Mouse (Mus musculus) brown adipose tissue, adult 24 weeks (tissue): ENCODE measurements around the gene Otx1. TPM values are rescaled to one million over a fixed set of nuclear protein-coding genes. Genes with fewer than 3 reads are reported as not detected.

ENCODE experiments used
- H3K27ac ChIP-seq: fragments of 200-500 bp; replicated peaks from 2 replicates; pipeline ENCODE4 v1.5.1; 2012; ENCODE audit warnings: low read depth, mild to moderate bottlenecking, low read length
- H3K4me1 ChIP-seq: fragments of 200-500 bp; 2 replicates; pipeline ENCODE4 v1.6.1; 2012; ENCODE audit warnings: low read length, mixed read lengths; ENCODE audit not compliant: control insufficient read depth, insufficient read depth, insufficient read length
- H3K4me3 ChIP-seq: fragments of 200-500 bp; 2 replicates; pipeline ENCODE4 v1.5.1; 2012; ENCODE audit warnings: low read depth, mild to moderate bottlenecking, low read length, moderate library complexity; ENCODE audit not compliant: insufficient read depth
- polyA plus RNA-seq: library from polyadenylated mRNA; stranded (reverse); fragments of >200 nt; gene quantifications from 2 replicates; pipeline ENCODE4 v1.2.4, GENCODE M21; 2012; ENCODE audit not compliant: missing spikeins, insufficient read depth, insufficient read length

Gene Otx1
- polyA plus RNA-seq, 1 experiment: not detected

DNA sequence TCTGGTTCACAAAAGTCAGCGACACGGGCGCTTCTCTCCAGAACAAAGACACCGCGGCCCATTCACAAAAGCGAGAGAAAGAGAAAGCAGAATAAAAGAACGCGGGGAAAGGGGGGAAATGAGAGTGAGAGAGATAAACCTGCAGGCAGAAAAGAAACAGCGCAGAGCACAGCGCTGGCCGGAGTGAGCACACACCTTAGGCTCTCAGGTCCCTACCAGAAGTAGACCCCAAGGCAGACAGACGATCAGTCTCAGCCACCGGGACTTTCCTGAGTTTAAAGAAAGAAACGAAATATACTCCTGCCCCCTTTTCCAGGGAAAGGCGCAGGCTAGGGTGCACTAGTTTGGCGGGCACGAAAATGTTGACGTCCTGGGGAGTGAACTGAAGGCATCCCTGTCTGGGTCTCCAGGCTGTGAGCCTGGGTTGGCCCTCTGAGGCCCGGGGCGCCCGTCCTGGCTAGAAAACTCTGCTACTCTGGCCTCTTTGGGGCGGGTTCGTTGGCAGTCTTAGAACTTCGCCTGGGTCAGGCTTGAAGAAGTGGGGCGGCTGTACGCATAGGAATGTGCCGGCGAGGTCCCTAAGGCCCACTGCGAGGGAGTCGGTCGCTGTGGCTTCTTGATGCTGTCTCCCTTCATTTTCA, 764 bp upstream of the Otx1 start:
- Histone ChIP-seq H3K27ac (no peak overlapping the region), H3K4me1 (no peaks in the 10 kb centered on the region), H3K4me3 (peak overlapping the region; percentile 29; the same call in 1 of the 2 replicates)

GRCm38 (mm10) chr11:22002062-22002782, 475 bp downstream of the Otx1 start:
- no peak overlapping the region for H3K27ac ChIP-seq
- peak overlapping the region; percentile 66 for H3K4me3 ChIP-seq
- no peaks in the 10 kb centered on the region for H3K4me1 ChIP-seq

DNA sequence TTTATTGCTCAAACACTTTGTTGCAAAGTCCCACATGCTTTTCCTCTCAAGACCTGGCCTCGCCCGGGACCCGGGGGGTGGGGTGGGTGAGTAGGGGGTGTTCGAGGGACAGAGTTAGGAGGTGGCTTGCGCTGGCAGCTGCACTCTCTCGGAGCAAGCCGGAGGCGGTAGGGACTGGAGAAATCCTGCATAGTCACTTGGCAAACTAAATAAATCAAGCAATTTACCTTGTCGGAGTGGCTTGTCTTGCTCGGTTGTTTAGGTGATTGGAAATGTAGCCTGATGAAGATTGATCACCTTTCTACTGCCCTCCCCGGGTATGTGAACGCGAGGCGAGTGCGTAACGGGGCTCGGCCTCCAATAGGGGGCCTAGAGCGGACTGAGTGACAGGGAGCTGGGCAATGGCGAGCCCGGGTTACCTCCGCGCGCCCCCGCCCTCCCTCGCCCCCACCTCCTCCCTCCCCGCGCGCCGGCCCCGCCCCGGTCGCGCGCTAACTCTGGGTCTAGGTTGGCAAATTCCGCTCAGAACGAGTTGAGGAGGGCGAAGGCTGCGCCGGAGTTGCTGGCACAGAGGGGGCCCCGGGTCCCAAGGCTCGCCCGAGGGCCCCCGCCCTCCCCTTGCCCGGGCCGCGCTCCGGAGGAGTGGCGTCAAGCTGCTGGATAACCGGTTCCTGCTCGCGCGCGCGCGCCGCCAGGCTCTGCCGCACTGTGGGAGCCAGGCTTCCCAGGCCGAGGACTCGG, 1.2 kb downstream of the Otx1 start:
- Histone ChIP-seq H3K27ac (no peak overlapping the region), H3K4me1 (0 out of 2 replicates have a peak, but pooled peaks cover 3% of the 10 kb centered on the region), H3K4me3 (peak overlapping the region; percentile 66)

GRCm38 (mm10) chr11:22000316-22001076, 2.2 kb downstream of the Otx1 start:
- Histone ChIP-seq H3K4me3 (no peak overlapping the region), H3K4me1 (0 out of 2 replicates have a peak, but pooled peaks cover 4% of the 10 kb centered on the region), H3K27ac (no peak overlapping the region)

DNA sequence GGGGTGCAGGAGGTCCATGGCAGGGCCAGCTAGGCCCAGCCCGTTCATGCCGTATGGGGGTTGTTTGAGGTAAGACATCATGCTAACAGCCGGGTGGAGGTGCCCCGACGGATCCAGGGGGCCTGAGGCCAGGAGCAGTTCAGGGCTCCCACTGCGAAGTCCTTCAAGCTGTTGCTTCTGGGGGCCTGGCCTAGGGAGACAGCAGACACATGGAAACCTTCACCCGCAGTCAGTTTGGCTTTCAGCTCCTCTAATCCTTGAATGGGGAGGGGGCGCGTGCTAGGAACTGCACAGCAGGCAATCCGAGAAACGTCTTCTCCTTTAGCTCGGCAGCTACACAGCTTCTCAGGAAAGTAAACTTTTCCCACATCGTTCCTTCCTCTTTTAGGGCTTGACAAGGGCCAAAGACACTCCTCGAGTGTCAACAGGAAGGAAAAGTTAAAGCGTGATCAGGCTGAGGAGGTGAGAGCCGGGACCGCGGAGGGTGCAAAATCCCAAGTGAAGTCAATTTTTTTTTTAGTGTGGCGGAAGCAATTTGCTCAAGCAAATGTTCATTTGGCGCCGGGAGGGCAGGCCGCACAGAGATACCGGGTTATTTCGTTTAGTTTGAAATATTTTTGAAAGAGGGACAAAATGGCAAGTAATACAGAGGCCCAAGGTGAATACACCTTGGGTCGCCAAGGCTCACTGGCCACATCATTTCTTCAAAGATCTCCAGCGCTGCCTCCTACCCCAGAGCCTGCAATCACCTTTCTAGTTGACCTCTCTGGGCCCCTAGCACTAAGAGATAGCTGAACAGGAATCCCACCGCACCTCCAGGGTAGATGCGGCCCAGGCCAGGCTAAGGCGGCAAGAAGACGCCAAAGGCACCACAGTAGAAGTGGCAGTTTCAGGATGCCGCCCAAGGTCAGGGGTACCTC, 3.0 kb downstream of the Otx1 start:
- no peak overlapping the region for H3K27ac ChIP-seq
- 0 out of 2 replicates have a peak, but pooled peaks cover 4% of the 10 kb centered on the region for H3K4me1 ChIP-seq
- H3K4me3 ChIP-seq: no peak overlapping the region

DNA sequence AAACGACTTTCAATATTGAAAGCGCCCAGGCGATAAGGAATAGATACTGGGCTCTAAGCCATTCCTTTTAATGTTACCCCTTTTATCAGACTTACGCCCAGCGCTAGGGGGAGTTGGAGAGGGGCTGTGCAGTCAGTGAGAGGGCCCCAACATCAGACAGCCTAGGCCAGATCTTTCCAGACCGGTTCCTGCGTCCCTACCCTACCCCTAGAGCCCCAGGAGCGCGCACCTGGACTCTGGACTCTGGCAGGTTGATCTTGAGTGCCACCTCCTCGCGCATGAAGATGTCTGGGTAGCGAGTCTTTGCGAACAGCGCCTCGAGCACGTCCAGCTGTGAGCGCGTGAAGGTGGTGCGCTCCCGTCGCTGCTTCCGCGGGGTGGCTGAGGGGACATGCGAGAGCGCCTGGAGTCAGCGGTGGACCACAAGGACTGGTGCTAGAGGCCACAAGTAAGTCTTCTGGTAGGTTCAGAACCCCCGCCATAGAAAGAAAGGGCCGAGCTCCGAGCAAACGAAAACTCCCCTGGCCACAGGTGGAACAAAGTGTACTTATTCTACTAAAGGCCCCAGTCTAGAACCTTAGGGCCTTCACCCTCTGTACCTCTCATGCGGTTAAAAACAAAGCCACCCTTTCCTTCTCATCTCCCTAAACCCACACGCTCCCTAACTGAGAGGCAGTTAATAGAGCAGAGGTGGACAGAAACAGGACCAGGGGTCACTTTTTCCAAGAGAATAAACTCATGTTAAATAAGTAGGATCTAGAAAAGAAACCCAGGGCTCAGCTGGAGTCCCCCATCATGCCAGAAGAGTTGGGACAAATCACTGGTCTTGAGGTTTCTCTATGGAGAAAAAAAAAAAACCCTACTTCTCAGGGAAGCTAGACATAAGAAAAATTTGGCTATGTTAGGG, 4.3 kb downstream of the Otx1 start:
- Histone ChIP-seq H3K27ac (no peak overlapping the region), H3K4me3 (no peak overlapping the region), H3K4me1 (0 out of 2 replicates have a peak, but pooled peaks cover 6% of the 10 kb centered on the region)

GRCm38 (mm10) chr11:21997561-21998140, 5.0 kb downstream of the Otx1 start:
- Histone ChIP-seq H3K4me3 (no peak overlapping the region), H3K27ac (no peak overlapping the region), H3K4me1 (0 out of 2 replicates have a peak, but pooled peaks cover 6% of the 10 kb centered on the region)

- peak overlapping the region; percentile 19; the same call in 1 of the 2 replicates for H3K4me3 ChIP-seq
- 0 out of 2 replicates have a peak, but pooled peaks cover 6% of the 10 kb centered on the region for H3K4me1 ChIP-seq
- H3K27ac ChIP-seq: no peak overlapping the region
Observed at GRCm38 (mm10) chr11:21996661-21997560, 5.8 kb downstream of the Otx1 start.

DNA sequence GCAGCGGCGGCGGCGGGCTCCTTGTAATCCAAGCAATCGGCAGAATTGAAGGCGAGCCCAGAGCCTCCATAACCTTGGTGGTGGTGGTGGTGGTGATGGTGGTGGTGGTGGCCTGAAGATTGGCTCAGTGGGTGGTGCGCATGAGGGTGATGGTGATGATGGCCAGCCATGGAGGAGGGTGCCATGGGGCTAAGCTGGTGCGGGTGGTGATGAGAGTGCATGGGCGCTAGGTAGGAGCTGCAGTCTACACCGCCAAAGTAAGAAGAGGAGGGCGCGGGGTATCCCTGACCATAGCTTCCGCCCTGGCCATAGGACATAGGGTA, 6.4 kb downstream of the Otx1 start:
- Histone ChIP-seq H3K27ac (no peak overlapping the region), H3K4me1 (0 out of 2 replicates have a peak, but pooled peaks cover 6% of the 10 kb centered on the region), H3K4me3 (no peak overlapping the region)

DNA sequence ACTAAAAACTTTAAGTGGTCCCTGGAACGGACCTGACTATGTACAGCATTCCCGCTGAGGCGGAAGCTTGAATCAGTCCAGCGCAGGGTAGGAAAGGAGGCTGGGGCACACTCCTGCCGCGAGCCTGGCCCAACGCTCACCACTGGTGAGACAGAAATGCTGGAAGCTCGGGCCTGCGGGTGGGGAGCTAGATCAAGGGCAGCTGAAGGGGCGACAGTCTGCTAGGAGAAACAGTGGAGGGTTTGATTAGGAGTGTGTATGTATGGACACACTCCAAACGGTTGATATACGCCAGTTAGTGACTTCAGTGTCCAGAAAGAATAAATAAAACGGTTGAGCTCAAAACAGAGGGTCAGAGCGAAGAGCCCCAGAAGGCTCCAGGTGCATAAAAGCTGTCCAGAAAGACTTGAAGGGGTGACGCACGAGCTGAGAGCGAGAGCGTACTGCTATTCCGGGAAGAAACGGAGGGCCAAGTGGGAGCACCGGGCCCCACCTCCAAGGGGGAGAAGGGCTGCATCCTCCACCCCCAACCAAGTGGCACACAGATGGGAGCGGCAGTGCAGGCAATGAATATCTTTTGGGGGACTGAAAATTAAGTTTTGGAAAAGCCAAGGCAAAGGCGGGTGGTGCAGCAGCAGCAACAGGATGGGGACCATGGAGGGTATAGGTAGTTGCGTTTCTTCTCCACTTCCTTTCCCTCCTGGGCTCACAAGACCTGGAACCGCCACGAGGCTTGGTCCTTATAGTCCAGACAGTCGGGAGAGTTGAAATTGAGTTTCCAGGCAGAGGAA, 7.0 kb downstream of the Otx1 start:
- no peak overlapping the region for H3K4me3 ChIP-seq

DNA sequence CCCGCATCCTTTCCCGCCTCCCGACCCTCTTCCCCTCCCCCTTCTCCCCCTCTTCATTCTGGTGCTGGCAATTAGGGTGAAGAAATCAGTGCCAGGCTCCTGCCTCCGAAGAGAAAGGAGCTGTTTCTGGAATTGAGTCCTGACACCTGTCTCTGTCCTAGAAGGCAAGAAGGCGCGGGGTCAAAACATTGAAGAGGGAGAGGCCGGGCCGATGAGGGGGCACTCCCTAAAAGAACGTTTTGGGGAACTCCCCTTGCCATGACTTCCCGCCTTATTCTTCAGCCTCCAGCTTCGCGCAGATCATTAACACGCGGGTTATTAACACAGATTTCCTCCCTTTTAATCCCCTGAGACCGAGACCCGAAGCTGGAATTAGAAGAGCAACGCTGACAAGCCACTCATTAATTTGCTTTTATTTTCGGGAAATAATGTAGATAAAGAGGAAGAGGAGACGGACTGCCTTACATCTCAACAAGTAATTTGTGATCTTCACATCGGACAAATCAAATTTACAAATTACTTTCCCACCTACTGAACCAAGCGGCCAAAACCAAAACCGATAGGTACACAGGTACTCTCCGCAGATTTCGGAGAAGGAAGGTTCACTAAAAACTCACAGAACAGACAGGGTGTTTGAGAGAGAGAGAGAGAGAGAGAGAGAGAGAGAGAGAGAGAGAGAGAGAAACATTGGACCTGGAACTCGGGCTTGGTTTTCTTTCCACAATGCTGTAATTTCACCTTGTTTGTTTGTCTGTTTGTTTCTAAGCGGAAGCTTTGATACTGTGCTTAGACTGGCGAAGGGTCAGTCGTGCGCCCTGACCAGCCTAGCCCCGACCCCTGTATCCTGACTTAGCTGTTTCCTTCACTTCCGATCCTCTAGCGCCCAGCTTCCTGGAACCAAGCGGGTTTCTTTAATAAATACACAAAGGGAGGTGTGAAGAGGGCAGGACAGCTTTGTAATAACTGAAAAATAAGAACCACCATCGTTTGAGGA, 8.0 kb downstream of the Otx1 start:
- Histone ChIP-seq H3K4me1 (0 out of 2 replicates have a peak, but pooled peaks cover 6% of the 10 kb centered on the region), H3K27ac (no peak overlapping the region), H3K4me3 (no peak overlapping the region)

More for the DNA sequence above, 7.0 kb downstream of the Otx1 start:
- Histone ChIP-seq H3K4me1 (0 out of 2 replicates have a peak, but pooled peaks cover 6% of the 10 kb centered on the region), H3K27ac (no peak overlapping the region)
